Mouse (Mus musculus) kidney, postnatal 0 days (tissue): Measurements from ENCODE around the gene Sept6. TPM values are rescaled to one million over a fixed set of nuclear protein-coding genes. Genes with fewer than 3 reads are reported as not detected.

Source experiments
- ATAC-seq: fragments of 200-750 bp; cut with Nextera tagmentation; replicated peaks from 2 replicates; pipeline ENCODE4 v1.8.0; 2017; ENCODE audit warnings: low read depth, moderate number of reproducible peaks, moderate TSS enrichment, moderate library complexity; ENCODE audit not compliant: low FRiP score
- DNase-seq: peaks from one replicate; pipeline ENCODE4 v3.0.0-alpha.2; 2016; ENCODE audit warnings: low spot score
- H3K27ac ChIP-seq: fragments of 300-500 bp; sonication (generic); 2 replicates; pipeline ENCODE4 v1.5.1; 2014; ENCODE audit warnings: mild to moderate bottlenecking
- H3K27me3 ChIP-seq: fragments of 300-500 bp; sonication (generic); 2 replicates; pipeline ENCODE4 v1.6.1; 2014; ENCODE audit warnings: low read length, mixed read lengths; ENCODE audit not compliant: insufficient read depth
- H3K36me3 ChIP-seq: fragments of 300-500 bp; sonication (generic); 2 replicates; pipeline ENCODE4 v1.6.1; 2014; ENCODE audit warnings: low read length, mixed read lengths; ENCODE audit not compliant: insufficient read depth
- H3K4me1 ChIP-seq: fragments of 300-500 bp; sonication (generic); replicated peaks from 2 replicates; pipeline ENCODE4 v1.6.1; 2014; ENCODE audit warnings: antibody characterized with exemption, low read length, mixed read lengths; ENCODE audit not compliant: insufficient read depth
- H3K4me2 ChIP-seq: fragments of 300-500 bp; sonication (generic); 2 replicates; pipeline ENCODE4 v1.6.1; 2014; ENCODE audit warnings: mild to moderate bottlenecking, low read length, moderate library complexity, mixed read lengths
- H3K4me3 ChIP-seq: fragments of 300-500 bp; sonication (generic); replicated peaks from 2 replicates; pipeline ENCODE4 v1.5.1; 2014; ENCODE audit warnings: low read depth, low read length
- H3K9ac ChIP-seq: fragments of 300-500 bp; sonication (generic); 2 replicates; pipeline ENCODE4 v1.6.1; 2014; ENCODE audit warnings: low read depth, low read length
- H3K9me3 ChIP-seq: fragments of 300-500 bp; sonication (generic); replicated peaks from 2 replicates; pipeline ENCODE4 v1.6.1; 2016; ENCODE audit warnings: low read length, inconsistent platforms, mixed read lengths
- CTCF ChIP-seq: IDR thresholded peaks from 2 replicates; pipeline ENCODE4 v1.5.1; 2016; ENCODE audit warnings: antibody characterized with exemption, low read depth, mild to moderate bottlenecking, moderate library complexity
- WGBS: fragments of 180-500 bp; shearing (Covaris S2); extraction: QIAGEN DNeasy Blood & Tissue Kit; methylation state at CpG from one replicate; pipeline ENCODE4 v1.1.7; 2014; 5-methylcytosine and 5-hydroxymethylcytosine counted together
- polyA plus RNA-seq: library from polyadenylated mRNA; unstranded; fragments of >200 nt; fragmentation: Nextera tagmentation; extraction: Ambion mirVana; gene quantifications from 2 replicates; pipeline ENCODE4 v1.2.1, GENCODE M21; 2015

Sept6 gene
- polyA plus RNA-seq, 1 experiment from 2014 or later: 12.3 TPM

- no peak for ATAC-seq
- WGBS: 76% methylated on average over 5 of the region's 5 CpGs
- Histone ChIP-seq H3K9ac (no peak overlapping the region), H3K27ac (no peak overlapping the region), H3K9me3 (no peaks in the 10 kb centered on the region), H3K36me3 (no peaks in the 10 kb centered on the region), H3K4me2 (no peak overlapping the region), H3K27me3 (no peaks in the 10 kb centered on the region), H3K4me3 (no peak overlapping the region), H3K4me1 (no peaks in the 10 kb centered on the region)
- no peak for DNase-seq
- no peak for TF ChIP-seq CTCF
Observed at GRCm38 (mm10) chrX:37013870-37014269, 22.3 kb upstream of the Sept6 start.

- H3K4me2 ChIP-seq: no peak overlapping the region
- no peaks in the 10 kb centered on the region for H3K9me3 ChIP-seq
- no peak overlapping the region for H3K27ac ChIP-seq
- WGBS: 93% methylated on average over 4 of the region's 4 CpGs
- TF ChIP-seq CTCF: no peak
- no peak overlapping the region for H3K4me3 ChIP-seq
- ATAC-seq (no peak), DNase-seq (no peak)
- no peaks in the 10 kb centered on the region for H3K27me3 ChIP-seq
- no peaks in the 10 kb centered on the region for H3K4me1 ChIP-seq
- no peaks in the 10 kb centered on the region for H3K36me3 ChIP-seq
- H3K9ac ChIP-seq: no peak overlapping the region
Observed at GRCm38 (mm10) chrX:36991039-36991438, 555 bp downstream of the Sept6 start.

GRCm38 (mm10) chrX:36989752-36990404 lies 1.7 kb downstream of the Sept6 start:
- ATAC-seq: no peak
- no peak for DNase-seq

GRCm38 (mm10) chrX:36989234-36989751 lies 2.3 kb downstream of the Sept6 start:
- no peak for TF ChIP-seq CTCF
- Histone ChIP-seq H3K9ac (peak overlapping the region; percentile 46), H3K4me1 (no peaks in the 10 kb centered on the region), H3K4me2 (peak overlapping the region; percentile 78), H3K27ac (0 out of 2 replicates have a peak overlapping the region, but pooled peaks have one; percentile 42), H3K4me3 (peak overlapping the region; percentile 52), H3K9me3 (no peaks in the 10 kb centered on the region), H3K36me3 (no peaks in the 10 kb centered on the region), H3K27me3 (no peaks in the 10 kb centered on the region)
- ATAC-seq (peak; percentile 94), DNase-seq (peak; percentile 80)
- WGBS: 26% methylated on average over 27 of the region's 29 CpGs

More at GRCm38 (mm10) chrX:36989752-36990404, 1.7 kb downstream of the Sept6 start:
- Histone ChIP-seq H3K9ac (peak overlapping the region; percentile 46; the same call in 1 of the 2 replicates), H3K4me3 (peak overlapping the region; percentile 52), H3K27ac (no peak overlapping the region), H3K4me2 (peak overlapping the region; percentile 78), H3K36me3 (no peaks in the 10 kb centered on the region), H3K9me3 (no peaks in the 10 kb centered on the region), H3K27me3 (no peaks in the 10 kb centered on the region), H3K4me1 (no peaks in the 10 kb centered on the region)
- no peak for TF ChIP-seq CTCF
- WGBS: 31% methylated on average over 9 of the region's 11 CpGs

GRCm38 (mm10) chrX:36988754-36989153 lies 2.8 kb downstream of the Sept6 start:
- Histone ChIP-seq H3K9ac (peak overlapping the region; percentile 46; the same call in 1 of the 2 replicates), H3K4me2 (peak overlapping the region; percentile 78), H3K4me3 (peak overlapping the region; percentile 52), H3K27ac (0 out of 2 replicates have a peak overlapping the region, but pooled peaks have one; percentile 42), H3K4me1 (no peaks in the 10 kb centered on the region), H3K27me3 (no peaks in the 10 kb centered on the region), H3K36me3 (no peaks in the 10 kb centered on the region), H3K9me3 (no peaks in the 10 kb centered on the region)
- WGBS: 27% methylated on average over 22 of the region's 23 CpGs
- ATAC-seq (no peak; the same call in 1 of the 2 replicates), DNase-seq (no peak)
- no peak for TF ChIP-seq CTCF

GRCm38 (mm10) chrX:36987851-36988250 lies 3.7 kb downstream of the Sept6 start:
- no peak overlapping the region for H3K9ac ChIP-seq
- no peak for TF ChIP-seq CTCF
- ATAC-seq: no peak

More at GRCm38 (mm10) chrX:36987851-36988250, 3.7 kb downstream of the Sept6 start:
- Histone ChIP-seq H3K36me3 (no peaks in the 10 kb centered on the region), H3K27ac (no peak overlapping the region), H3K4me2 (peak overlapping the region; percentile 78), H3K4me3 (no peak overlapping the region), H3K9me3 (no peaks in the 10 kb centered on the region), H3K4me1 (no peaks in the 10 kb centered on the region), H3K27me3 (no peaks in the 10 kb centered on the region)
- WGBS: 46% methylated on average over 4 of the region's 4 CpGs
- no peak for DNase-seq
